Mouse (Mus musculus) myocyte (in vitro differentiated cells): ENCODE data around the gene Pgs1. TPM values are rescaled to one million over a fixed set of nuclear protein-coding genes. Genes with fewer than 3 reads are reported as not detected.
A peak's percentile ranks its signal among the peaks of the same experiment; 100 is the strongest.

Experiments used
- H3K27me3 ChIP-seq: one replicate; pipeline ENCODE4 v1.6.1; 2011; ENCODE audit not compliant: control insufficient read depth, insufficient read depth, insufficient read length
- H3K36me3 ChIP-seq: one replicate; pipeline ENCODE4 v1.6.1; 2011; ENCODE audit not compliant: control insufficient read depth, insufficient read depth
- H3K4me2 ChIP-seq: one replicate; pipeline ENCODE4 v1.6.1; 2011; ENCODE audit warnings: low read depth, control low read depth
- H3K4me3 ChIP-seq: one replicate; pipeline ENCODE4 v1.5.1; 2011; ENCODE audit warnings: mild to moderate bottlenecking, control low read depth, moderate library complexity
- H3K79me2 ChIP-seq: one replicate; pipeline ENCODE4 v1.6.1; 2011; ENCODE audit not compliant: control insufficient read depth, insufficient read depth
- H3ac ChIP-seq: one replicate; pipeline ENCODE4 v1.6.1; 2011; ENCODE audit not compliant: control insufficient read depth, insufficient read length
- CEBPB ChIP-seq: IDR thresholded peaks from 2 replicates; pipeline ENCODE4 v1.6.1; 2011; ENCODE audit warnings: mild to moderate bottlenecking, moderate library complexity; ENCODE audit not compliant: poor library complexity, insufficient read depth, severe bottlenecking
- E2F4 ChIP-seq: IDR thresholded peaks from one replicate; pipeline ENCODE4 v1.6.1; 2011; ENCODE audit warnings: mild to moderate bottlenecking, control low read depth, moderate library complexity; ENCODE audit not compliant: insufficient read depth
- MAX ChIP-seq: IDR thresholded peaks from one replicate; pipeline ENCODE4 v1.6.1; 2011; ENCODE audit warnings: low read depth, mild to moderate bottlenecking, control low read depth
- MYOD1 ChIP-seq, 3 experiments: IDR thresholded peaks; one replicate each; pipeline ENCODE4 v1.6.1; 2011; ENCODE audit warnings: control low read depth in 2 of 3, low read depth in 2 of 3, mild to moderate bottlenecking in 2 of 3, moderate library complexity in 1 of 3; ENCODE audit not compliant: insufficient read length in 2 of 3, control insufficient read depth in 1 of 3
- MYOG ChIP-seq, 3 experiments: IDR thresholded peaks; one replicate each; pipeline ENCODE4 v1.6.1; 2011; ENCODE audit warnings: control low read depth in 2 of 3, low read depth in 2 of 3, mild to moderate bottlenecking in 2 of 3; ENCODE audit not compliant: insufficient read length in 2 of 3, control insufficient read depth in 1 of 3, insufficient read depth in 1 of 3
- POLR2A ChIP-seq: IDR thresholded peaks from one replicate; pipeline ENCODE4 v1.6.1; 2011; ENCODE audit warnings: low read depth, mild to moderate bottlenecking, control low read depth, moderate library complexity; ENCODE audit not compliant: insufficient read length
- POLR2AphosphoS2 ChIP-seq: IDR thresholded peaks from one replicate; pipeline ENCODE4 v1.6.1; 2011; ENCODE audit warnings: low read depth, control low read depth; ENCODE audit not compliant: insufficient read length
- REST ChIP-seq: IDR thresholded peaks from one replicate; pipeline ENCODE4 v1.6.1; 2011; ENCODE audit warnings: mild to moderate bottlenecking, control low read depth, moderate library complexity; ENCODE audit not compliant: insufficient read depth, insufficient read length
- SRF ChIP-seq: IDR thresholded peaks from one replicate; pipeline ENCODE4 v1.6.1; 2011; ENCODE audit warnings: low read depth; ENCODE audit not compliant: control insufficient read depth, insufficient read length
- TCF12 ChIP-seq: IDR thresholded peaks from one replicate; pipeline ENCODE4 v1.6.1; 2011; ENCODE audit warnings: mild to moderate bottlenecking, control low read depth; ENCODE audit not compliant: poor library complexity, insufficient read depth, severe bottlenecking
- TCF3 ChIP-seq: IDR thresholded peaks from one replicate; pipeline ENCODE4 v1.6.1; 2011; ENCODE audit warnings: low read depth, control low read depth; ENCODE audit not compliant: insufficient read length
- USF1 ChIP-seq: IDR thresholded peaks from one replicate; pipeline ENCODE4 v1.6.1; 2011; ENCODE audit warnings: low read depth, mild to moderate bottlenecking, control low read depth, moderate library complexity
- polyA plus RNA-seq: library from polyadenylated mRNA; unstranded; fragments of >200 nt; fragmentation: generic; extraction: Trizol; gene quantifications from one replicate; pipeline ENCODE4 v1.2.1, GENCODE M21; 2012; ENCODE audit warnings: missing spikeins

Pgs1 gene
- polyA plus RNA-seq, 1 experiment: 61.6 TPM

- H3K27me3 ChIP-seq: no peaks in the 10 kb centered on the region
- H3ac ChIP-seq: no peak overlapping the region
- H3K4me3 ChIP-seq: no peak overlapping the region
- TF ChIP-seq CEBPB (peak; percentile 46; the same call in 1 of the 2 replicates), MYOG (IDR thresholded peaks at IDR 0.05; ENCODE audit: control insufficient read depth in 1 of 3, insufficient read depth in 1 of 3, insufficient read length in 2 of 3, low read depth in 2 of 3) (no peak), MYOD1 (IDR thresholded peaks at IDR 0.05; ENCODE audit: control insufficient read depth in 1 of 3, insufficient read length in 2 of 3, low read depth in 2 of 3) (no peak), REST (no peak), USF1 (no peak)
- peaks cover 95% of the 10 kb centered on the region for H3K79me2 ChIP-seq
- no peaks in the 10 kb centered on the region for H3K36me3 ChIP-seq
- H3K4me2 ChIP-seq: peak overlapping the region; percentile 87
Measured at GRCm38 (mm10) chr11:117991502-117992470, 5.7 kb downstream of the Pgs1 start.

GRCm38 (mm10) chr11:117993190-117994175 lies 7.4 kb downstream of the Pgs1 start:
- H3ac ChIP-seq: no peak overlapping the region
- peaks cover 98% of the 10 kb centered on the region for H3K79me2 ChIP-seq
- peak overlapping the region; percentile 22 for H3K4me2 ChIP-seq
- no peaks in the 10 kb centered on the region for H3K36me3 ChIP-seq
- H3K27me3 ChIP-seq: no peaks in the 10 kb centered on the region
- H3K4me3 ChIP-seq: no peak overlapping the region
- TF ChIP-seq E2F4 (no peak), TCF12 (no peak), REST (no peak), POLR2A (no peak), CEBPB (no peak), POLR2AphosphoS2 (peak; percentile 19)

- Histone ChIP-seq H3K36me3 (no peaks in the 10 kb centered on the region), H3K4me2 (peak overlapping the region; percentile 96), H3K4me3 (no peak overlapping the region), H3K27me3 (no peaks in the 10 kb centered on the region), H3K79me2 (peaks cover 98% of the 10 kb centered on the region), H3ac (no peak overlapping the region)
- TF ChIP-seq USF1 (no peak), TCF3 (no peak), POLR2A (no peak), TCF12 (no peak), CEBPB (no peak), SRF (no peak), MYOD1 (IDR thresholded peaks at IDR 0.05; ENCODE audit: control insufficient read depth in 1 of 3, insufficient read length in 2 of 3, low read depth in 2 of 3) (no peak), REST (no peak), E2F4 (no peak), MAX (no peak), POLR2AphosphoS2 (no peak), MYOG (IDR thresholded peaks at IDR 0.05; ENCODE audit: control insufficient read depth in 1 of 3, insufficient read depth in 1 of 3, insufficient read length in 2 of 3, low read depth in 2 of 3) (no peak)
Measured at GRCm38 (mm10) chr11:117994250-117995057, 8.4 kb downstream of the Pgs1 start.

GRCm38 (mm10) chr11:117995255-117995654 lies 9.2 kb downstream of the Pgs1 start:
- Histone ChIP-seq H3K4me3 (no peak overlapping the region), H3K4me2 (peak overlapping the region; percentile 96), H3K36me3 (no peaks in the 10 kb centered on the region), H3K27me3 (no peaks in the 10 kb centered on the region), H3K79me2 (peaks cover 94% of the 10 kb centered on the region), H3ac (no peak overlapping the region)
- TF ChIP-seq MYOD1 (IDR thresholded peaks at IDR 0.05; ENCODE audit: control insufficient read depth in 1 of 3, insufficient read length in 2 of 3, low read depth in 2 of 3) (peak in 2 of 3 experiments; percentile 51 to 67), MYOG (IDR thresholded peaks at IDR 0.05; ENCODE audit: control insufficient read depth in 1 of 3, insufficient read depth in 1 of 3, insufficient read length in 2 of 3, low read depth in 2 of 3) (peak in 1 of 3 experiments; percentile 55), TCF12 (peak; percentile 20), POLR2A (no peak), USF1 (no peak), POLR2AphosphoS2 (no peak)
